Mouse (Mus musculus) liver, adult 2 months (tissue): ENCODE results near the gene Itga3.

ENCODE experiments used
- CTCF ChIP-seq: fragments of 200-500 bp; IDR thresholded peaks from 2 replicates; pipeline ENCODE4 v1.5.1; 2011; ENCODE audit warnings: low read depth, low read length, control low read depth
- POLR2A ChIP-seq: fragments of 200-500 bp; IDR thresholded peaks from 2 replicates; pipeline ENCODE4 v1.6.1; 2011; ENCODE audit warnings: low read length, control low read depth; ENCODE audit not compliant: insufficient read depth; ENCODE audit errors: extremely low read depth

- TF ChIP-seq CTCF (no peak), POLR2A (no peak)
Observed at GRCm38 (mm10) chr11:95032945-95033344, 43.7 kb downstream of the Itga3 start.
